Mouse (Mus musculus) cerebellum, adult (tissue): ENCODE measurements around the gene Amt.
"Not testable (repeated sequence)": the region's sequence is repeated elsewhere in the genome, so short reads cannot be mapped to it uniquely, and the experiment has no call there.

ENCODE experiments used
- ATAC-seq: cut with Nextera tagmentation; 2 replicates; pipeline ENCODE4 v1.9.2; 2017; ENCODE audit warnings: mild to moderate bottlenecking, moderate library complexity, mixed read lengths; ENCODE audit not compliant: insufficient number of reproducible peaks, low FRiP score, low TSS enrichment

Amt gene

GRCm38 (mm10) chr9:108278697-108279450 lies 17.8 kb upstream of the Amt start:
- no peak for ATAC-seq

- no peak for ATAC-seq
Observed at GRCm38 (mm10) chr9:108280071-108280828, 16.4 kb upstream of the Amt start.

- peak; percentile 75; the same call in 1 of the 2 replicates for ATAC-seq
Observed at GRCm38 (mm10) chr9:108284410-108284809, 12.2 kb upstream of the Amt start.

GRCm38 (mm10) chr9:108287526-108288238 lies 9.0 kb upstream of the Amt start:
- not testable (repeated sequence) for ATAC-seq

GRCm38 (mm10) chr9:108289347-108289746 lies 7.3 kb upstream of the Amt start:
- ATAC-seq: no peak

GRCm38 (mm10) chr9:108290016-108290750 lies 6.5 kb upstream of the Amt start, which contains the start of gene Nicn1:
Gene Nicn1, plus strand, starts transcription at chr9:108290429.
- peak; percentile 100 for ATAC-seq

GRCm38 (mm10) chr9:108290773-108291172 lies 5.9 kb upstream of the Amt start:
- no peak for ATAC-seq

GRCm38 (mm10) chr9:108301853-108302252 lies 5.2 kb downstream of the Amt start:
- no peak for ATAC-seq

GRCm38 (mm10) chr9:108304716-108305115 lies 8.1 kb downstream of the Amt start:
- no peak for ATAC-seq

GRCm38 (mm10) chr9:108305170-108305569 lies 8.5 kb downstream of the Amt start:
- ATAC-seq: no peak

- ATAC-seq: peak; percentile 95
Observed at GRCm38 (mm10) chr9:108305629-108306520, 9.2 kb downstream of the Amt start, which contains the start of the genes Rhoa and Tcta. Gene Rhoa, plus strand, starts transcription at chr9:108306129. Gene Tcta, minus strand, starts transcription at chr9:108306160.

- ATAC-seq: peak; percentile 31; the same call in 1 of the 2 replicates
Observed at GRCm38 (mm10) chr9:108306571-108306980, 9.9 kb downstream of the Amt start.

GRCm38 (mm10) chr9:108307021-108307807 lies 10.6 kb downstream of the Amt start:
- no peak for ATAC-seq

- ATAC-seq: no peak
Observed at GRCm38 (mm10) chr9:108308141-108308540, 11.5 kb downstream of the Amt start.

- no peak for ATAC-seq
Observed at GRCm38 (mm10) chr9:108317572-108317971, 20.9 kb downstream of the Amt start.

GRCm38 (mm10) chr9:108318462-108318861 lies 21.8 kb downstream of the Amt start:
- ATAC-seq: no peak

GRCm38 (mm10) chr9:108322054-108322453 lies 25.4 kb downstream of the Amt start:
- ATAC-seq: not testable (repeated sequence)

- no peak for ATAC-seq
Observed at GRCm38 (mm10) chr9:108324784-108325183, 28.1 kb downstream of the Amt start.
